In genomic region chr2:103461743-103462142, GRCm38 (mm10) we compare ENCODE assay signal across 11 mouse cellular contexts. TPM values are rescaled to one million over a fixed set of nuclear protein-coding genes. Genes with fewer than 3 reads are reported as not detected.
DNase-seq lines count a peak whose midpoint lies in the region; ATAC-seq and TF ChIP-seq lines count a peak whose summit lies in the region.
"Had no signal": no experiment of that assay in that cellular context is flagged by ENCODE, and none has a peak within 500 bp of the region (broad histone marks: within the 10 kb centered on the region; RNA-seq: fewer than 3 reads in every experiment).

No protein-coding gene starts in this region.

- no peak overlapping the region for H3K9ac ChIP-seq in embryonic facial prominence, embryonic 15.5 days
- no peak overlapping the region for H3K9ac ChIP-seq in limb, embryonic 14.5 days (ENCODE audit: low read depth, low read length, severe bottlenecking)

- H3K4me2 ChIP-seq in embryonic facial prominence, embryonic 15.5 days (replicated peaks): no peak overlapping the region
- H3K4me2 ChIP-seq in limb, embryonic 14.5 days (replicated peaks; ENCODE audit: low read depth, low read length, severe bottlenecking): no peak overlapping the region

- whole genome bisulfite sequencing in kidney, adult 2 months: 20% methylated on average over 9 of the region's 9 CpGs
- WGBS in embryonic facial prominence, embryonic 15.5 days: 14% methylated on average over 9 of the region's 9 CpGs
- WGBS in limb, embryonic 14.5 days: 11% methylated on average over 9 of the region's 9 CpGs

- ATAC-seq in embryonic facial prominence, embryonic 15.5 days (ENCODE audit: insufficient number of reproducible peaks, low FRiP score, low TSS enrichment, low read depth): peak; percentile 74; the same call in 1 of the 2 replicates
- peak; percentile 72; the same call in 1 of the 2 replicates for ATAC-seq in limb, embryonic 14.5 days (ENCODE audit: low FRiP score, low read depth)

- no peaks in the 10 kb centered on the region for H3K9me3 ChIP-seq in embryonic facial prominence, embryonic 15.5 days (replicated peaks)
- H3K9me3 ChIP-seq in limb, embryonic 14.5 days (ENCODE audit: control insufficient read depth, low read length): no peaks in the 10 kb centered on the region

- TF ChIP-seq POLR2A in kidney, adult 2 months (IDR thresholded peaks at IDR 0.05; ENCODE audit: low read depth, low read length): no peak
- TF ChIP-seq POLR2A in limb, embryonic 14.5 days (IDR thresholded peaks at IDR 0.05; ENCODE audit: borderline replicate concordance, extremely low read depth, insufficient read depth, insufficient read length): no peak

- H3K4me3 ChIP-seq in kidney, adult 2 months (ENCODE audit: insufficient read depth, low read depth, low read length): no peak overlapping the region
- no peak overlapping the region for H3K4me3 ChIP-seq in embryonic facial prominence, embryonic 15.5 days (replicated peaks)
- H3K4me3 ChIP-seq in limb, embryonic 14.5 days (replicated peaks; ENCODE audit: low read length): no peak overlapping the region

- peaks cover 27% of the 10 kb centered on the region for H3K4me1 ChIP-seq in kidney, adult 2 months (ENCODE audit: control insufficient read depth, insufficient read depth, low read length)
- peaks cover 9% of the 10 kb centered on the region for H3K4me1 ChIP-seq in embryonic facial prominence, embryonic 15.5 days
- H3K4me1 ChIP-seq in limb, embryonic 14.5 days (ENCODE audit: control insufficient read depth, insufficient read depth, low read length): peaks cover 12% of the 10 kb centered on the region

- H3K36me3 ChIP-seq in kidney, adult 2 months (ENCODE audit: control insufficient read depth, insufficient read depth, low read length): peaks cover 7% of the 10 kb centered on the region; the same call in 1 of the 2 replicates
- peaks cover 59% of the 10 kb centered on the region for H3K36me3 ChIP-seq in embryonic facial prominence, embryonic 15.5 days
- peaks cover 65% of the 10 kb centered on the region for H3K36me3 ChIP-seq in limb, embryonic 14.5 days (ENCODE audit: control insufficient read depth, insufficient read depth, low read length)

- DNase-seq in kidney, adult 2 months: no peak
- no peak for DNase-seq in kidney, adult 8-10 months
- peak; percentile 12 for DNase-seq in NIH3T3 (ENCODE audit: low read depth)
- DNase-seq in limb, embryonic 14.5 days (ENCODE audit: low spot score): peak; percentile 36
- DNase-seq in ovary, postnatal 36 days (ENCODE audit: low spot score): no peak
- DNase-seq in adrenal gland, postnatal 36 days: no peak
- no peak for DNase-seq in frontal cortex, postnatal 36 days (ENCODE audit: low spot score in 2 of 2)
- DNase-seq: cerebellum, adult 11-12 months; gastrocnemius, postnatal 25 days; kidney, postnatal 10 days had no signal

- H3K27ac ChIP-seq in kidney, adult 2 months (ENCODE audit: insufficient read depth, low read depth, low read length): peak overlapping the region; percentile 3; the same call in 1 of the 2 replicates
- H3K27ac ChIP-seq in embryonic facial prominence, embryonic 15.5 days (replicated peaks): peak overlapping the region; percentile 83
- H3K27ac ChIP-seq in limb, embryonic 14.5 days (replicated peaks; ENCODE audit: low read depth, low read length): peak overlapping the region; percentile 68

- H3K27me3 ChIP-seq in kidney, adult 2 months (replicated peaks; ENCODE audit: control insufficient read depth, insufficient read depth, low read length): no peaks in the 10 kb centered on the region
- H3K27me3 ChIP-seq in embryonic facial prominence, embryonic 15.5 days: no peaks in the 10 kb centered on the region
- H3K27me3 ChIP-seq in limb, embryonic 14.5 days (ENCODE audit: control insufficient read depth, insufficient read depth, low read length): no peaks in the 10 kb centered on the region

- no peak for TF ChIP-seq CTCF in kidney, adult 2 months (conservative IDR thresholded peaks at IDR 0.05; ENCODE audit: insufficient read depth, insufficient read length, low read depth, low read length)

RNA-seq across cellular contexts. Expression of gene Cat, which starts 23.2 kb away (rescaled TPM):
- polyA plus RNA-seq in kidney, adult 2 months (2012; rRNA removed): 522 and 607 TPM in 2 replicates
- polyA plus RNA-seq in embryonic facial prominence, embryonic 15.5 days (2015; fragmentation: Nextera tagmentation; extraction: Ambion mirVana): 77.8 and 89.7 TPM in 2 replicates
- 53.9 and 56.3 TPM in 2 replicates for polyA plus RNA-seq in limb, embryonic 14.5 days (2012; rRNA removed)
- polyA plus RNA-seq in limb, embryonic 14.5 days (2014; fragmentation: Nextera tagmentation; extraction: Ambion mirVana): 82.3 and 83.2 TPM in 2 replicates
- total RNA-seq in adrenal gland, postnatal 36 days (2021): 100 to 1,000 TPM; 285 to 462 TPM

RNA-seq across cellular contexts. Expression of gene Elf5, which starts 50.3 kb away (rescaled TPM):
- polyA plus RNA-seq in kidney, adult 2 months (2012; rRNA removed): 7.8 and 10.5 TPM in 2 replicates
- 4.2 and 4.7 TPM in 2 replicates for polyA plus RNA-seq in embryonic facial prominence, embryonic 15.5 days (2015; fragmentation: Nextera tagmentation; extraction: Ambion mirVana)
- 2.0 TPM in 2 replicates for polyA plus RNA-seq in limb, embryonic 14.5 days (2012; rRNA removed)
- 0.41 and 0.75 TPM in 2 replicates for polyA plus RNA-seq in limb, embryonic 14.5 days (2014; fragmentation: Nextera tagmentation; extraction: Ambion mirVana)
- not detected for total RNA-seq in adrenal gland, postnatal 36 days (2021)
- total RNA-seq: gastrocnemius, postnatal 25 days had no signal

Comparison
In these comparisons a context has a peak if more than half of its experiments do, and no peak if none do; other contexts are left out.
1. DNase-seq: peak in NIH3T3 (single experiment) and limb, embryonic 14.5 days (single experiment); none in kidney, adult 2 months (single experiment), kidney, adult 8-10 months (0 of 2), ovary, postnatal 36 days (single experiment), adrenal gland, postnatal 36 days (0 of 2) and frontal cortex, postnatal 36 days (0 of 2).
2. H3K27ac ChIP-seq: peak in every context shown above with its lines; median percentile 83 in embryonic facial prominence, embryonic 15.5 days; 68 in limb, embryonic 14.5 days; 3 in kidney, adult 2 months.